ENCODE assay signal across 8 mouse cellular contexts in the genomic region with DNA sequence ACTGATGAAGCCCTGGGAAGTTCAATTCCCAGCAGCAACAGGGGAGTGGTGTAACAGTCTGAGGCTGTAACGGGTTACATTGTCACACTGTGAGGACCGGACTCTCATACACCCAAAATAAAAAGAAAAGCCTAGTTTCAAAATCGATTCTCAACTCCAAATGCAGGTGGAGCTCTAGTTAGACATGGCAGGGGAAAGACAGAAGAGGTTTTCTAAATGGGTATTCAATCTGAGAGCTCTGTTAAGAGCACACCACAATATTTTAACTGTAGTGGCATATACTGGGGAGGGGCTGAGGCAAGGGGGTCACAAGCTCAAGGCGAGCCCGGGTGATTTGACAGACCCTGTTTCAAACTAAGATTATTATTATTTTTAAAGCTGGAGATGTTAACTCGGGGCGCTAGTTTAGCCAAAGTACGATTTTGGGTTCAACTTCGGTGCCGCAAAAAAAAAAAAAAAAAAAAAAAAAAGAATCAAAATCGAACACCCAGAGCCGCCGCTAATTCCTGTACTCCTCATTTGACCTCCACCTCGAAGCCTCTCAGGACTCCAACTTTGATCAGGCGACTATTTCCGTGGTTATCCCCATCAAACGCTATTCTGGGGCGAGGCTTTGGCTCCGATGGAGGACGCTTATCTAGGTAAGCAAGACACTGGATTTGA. TPM values are rescaled to one million over a fixed set of nuclear protein-coding genes. Genes with fewer than 3 reads are reported as not detected.
DNase-seq lines count a peak whose midpoint lies in the region; ATAC-seq and TF ChIP-seq lines count a peak whose summit lies in the region.

No protein-coding gene starts in this region.

- H3K9ac ChIP-seq in heart, adult 2 months (ENCODE audit: low read depth, low read length), result peak overlapping the region; percentile 91
- peak overlapping the region; percentile 99 for H3K9ac ChIP-seq in forebrain, embryonic 14.5 days (ENCODE audit: low read length)

- no peaks in the 10 kb centered on the region for H3K27me3 ChIP-seq in heart, adult 2 months (ENCODE audit: control insufficient read depth, insufficient read depth, low read length)
- H3K27me3 ChIP-seq in E14TG2a.4 (ENCODE audit: insufficient read depth, low read length), result peaks cover 13% of the 10 kb centered on the region
- peaks cover 2% of the 10 kb centered on the region; the same call in 1 of the 2 replicates for H3K27me3 ChIP-seq in forebrain, embryonic 14.5 days (replicated peaks; ENCODE audit: control insufficient read depth, insufficient read depth, low read length)

- peaks cover 40% of the 10 kb centered on the region for H3K36me3 ChIP-seq in heart, adult 2 months (ENCODE audit: control insufficient read depth, insufficient read depth, low read length)
- H3K36me3 ChIP-seq in E14TG2a.4 (ENCODE audit: insufficient read depth, low read length) (peaks cover 56% of the 10 kb centered on the region), macrophage (ENCODE audit: inconsistent target) (peaks cover 36% of the 10 kb centered on the region)
- H3K36me3 ChIP-seq in forebrain, embryonic 14.5 days (ENCODE audit: control insufficient read depth, insufficient read depth, low read length), result peaks cover 44% of the 10 kb centered on the region

- H3K4me2 ChIP-seq in forebrain, embryonic 14.5 days (ENCODE audit: low read length), result peak overlapping the region; percentile 83

- H3K4me1 ChIP-seq in heart, adult 2 months (ENCODE audit: control insufficient read depth, insufficient read depth, low read length), result peaks cover 3% of the 10 kb centered on the region
- H3K4me1 ChIP-seq in E14TG2a.4 (replicated peaks; ENCODE audit: low read depth, low read length), result peaks cover 52% of the 10 kb centered on the region
- H3K4me1 ChIP-seq in forebrain, embryonic 14.5 days (ENCODE audit: control insufficient read depth, insufficient read depth, low read length), result peaks cover 11% of the 10 kb centered on the region

- no peak for DNase-seq in heart, adult 2 months
- DNase-seq in heart, adult 8-10 months (ENCODE audit: low spot score), result no peak
- DNase-seq in forebrain, embryonic 14.5 days (ENCODE audit: low spot score), result no peak
- DNase-seq in urinary bladder, adult 2 months (ENCODE audit: low spot score), result no peak
- DNase-seq in right cerebral cortex, adult 2 months (ENCODE audit: low spot score in 2 of 2), result no peak
- no peak for DNase-seq in cerebellum, postnatal 4 days (ENCODE audit: low spot score in 2 of 2)

- H3K27ac ChIP-seq in heart, adult 2 months, result peak overlapping the region; percentile 91
- peak overlapping the region; percentile 92; the same call in 1 of the 2 replicates for H3K27ac ChIP-seq in forebrain, embryonic 14.5 days (ENCODE audit: low read depth, low read length)
- H3K27ac ChIP-seq in macrophage, result 0 out of 2 replicates have a peak overlapping the region, but pooled peaks have one; percentile 10

- intact Hi-C loops in heart, adult 2 months (cut with DNase I), result loop anchor here (2.0 kb wide), 2 partner anchors 18 to 32 kb away; a partner anchor contains a TSS

- no peaks in the 10 kb centered on the region for H3K9me3 ChIP-seq in E14TG2a.4 (ENCODE audit: low read length)
- no peaks in the 10 kb centered on the region for H3K9me3 ChIP-seq in forebrain, embryonic 14.5 days (replicated peaks; ENCODE audit: control insufficient read depth, low read length)

- TF ChIP-seq EP300 in heart, adult 2 months (IDR thresholded peaks at IDR 0.05; ENCODE audit: insufficient read depth, low read depth, low read length), result no peak

- TF ChIP-seq POLR2A in heart, adult 2 months (IDR thresholded peaks at IDR 0.05; ENCODE audit: insufficient read depth, low read depth, low read length), result no peak

- no peak; the same call in 1 of the 2 replicates for ATAC-seq in forebrain, embryonic 14.5 days

- peak overlapping the region; percentile 88 for H3K4me3 ChIP-seq in heart, adult 2 months
- H3K4me3 ChIP-seq in E14TG2a.4 (replicated peaks; ENCODE audit: low read length) (peak overlapping the region; percentile 93), macrophage (ENCODE audit: inconsistent target) (peak overlapping the region; percentile 84)
- H3K4me3 ChIP-seq in forebrain, embryonic 14.5 days (ENCODE audit: low read depth, low read length), result peak overlapping the region; percentile 93

- no peak for TF ChIP-seq CTCF in heart, adult 2 months (IDR thresholded peaks at IDR 0.05)
- no peak for TF ChIP-seq CTCF in E14TG2a.4 (conservative IDR thresholded peaks at IDR 0.05; ENCODE audit: low read length)

- H3K79me2 ChIP-seq in heart, adult 2 months (replicated peaks; ENCODE audit: control insufficient read depth, insufficient read depth, low read length), result peaks cover 3% of the 10 kb centered on the region; the same call in 1 of the 2 replicates
- peaks cover 54% of the 10 kb centered on the region for H3K79me2 ChIP-seq in macrophage (ENCODE audit: inconsistent target)

- WGBS in heart, adult 2 months, result under 1% methylated on average over 20 of the region's 20 CpGs
- WGBS in forebrain, embryonic 14.5 days, result 1% methylated on average over 20 of the region's 20 CpGs
- WGBS in macrophage (ENCODE audit: missing documents), result 3% methylated on average over 20 of the region's 20 CpGs

RNA-seq across cellular contexts. Expression of a gene that starts 0.9 kb away (rescaled TPM):
- total RNA-seq in heart, adult 2 months (2021), result 10 to 100 TPM; 90.0 to 93.0 TPM
- polyA plus RNA-seq in heart, adult 2 months (2012; rRNA removed), result 30.4 and 51.4 TPM in 2 replicates
- total RNA-seq in heart, adult 8-10 months (2022), result 100 to 1,000 TPM in 1 of 4 experiments, 10 to 100 TPM in 3; 93.2 to 105 (median 94.2) TPM
- 137 and 141 TPM in 2 replicates for polyA plus RNA-seq in forebrain, embryonic 14.5 days (2014; fragmentation: Nextera tagmentation; extraction: Ambion mirVana)
- total RNA-seq in macrophage (2018; cell fraction: chromatin; rRNA removed), result 10 to 100 TPM; 48.8 to 85.5 (median 71.0) TPM
- 10 to 100 TPM; 54.6 to 73.0 (median 65.6) TPM for total RNA-seq in macrophage (2018; cell fraction: cytosol; rRNA removed)
- 100 to 1,000 TPM in 1 of 26 experiments, 10 to 100 TPM in 25; 73.6 to 102 (median 89.1) TPM for total RNA-seq in macrophage (2018; cell fraction: nucleus; rRNA removed)
- polyA plus RNA-seq in macrophage (2018), result 50.7 to 64.7 TPM (median 57.9 TPM) in 3 replicates
- polyA plus RNA-seq in urinary bladder, adult 2 months (2012; rRNA removed), result 98.1 and 103 TPM in 2 replicates

RNA-seq across cellular contexts. Expression of a gene that starts 5.8 kb away (rescaled TPM):
- total RNA-seq in heart, adult 2 months (2021), result 1,000 to 10,000 TPM in 1 of 2 experiments, 100 to 1,000 TPM in 1; 871 to 1,070 TPM
- 1,425 and 1,426 TPM in 2 replicates for polyA plus RNA-seq in heart, adult 2 months (2012; rRNA removed)
- total RNA-seq in heart, adult 8-10 months (2022), result 1,000 to 10,000 TPM; 1,071 to 1,219 (median 1,134) TPM
- polyA plus RNA-seq in forebrain, embryonic 14.5 days (2014; fragmentation: Nextera tagmentation; extraction: Ambion mirVana), result 12.5 and 13.1 TPM in 2 replicates
- 10 to 100 TPM in 5 of 26 experiments, 1 to 10 TPM in 21; 2.8 to 21.7 (median 7.5) TPM for total RNA-seq in macrophage (2018; cell fraction: chromatin; rRNA removed)
- 100 to 1,000 TPM in 25 of 26 experiments, 10 to 100 TPM in 1; 90.7 to 695 (median 289) TPM for total RNA-seq in macrophage (2018; cell fraction: cytosol; rRNA removed)
- total RNA-seq in macrophage (2018; cell fraction: nucleus; rRNA removed), result 100 to 1,000 TPM in 3 of 26 experiments, 10 to 100 TPM in 23; 19.7 to 144 (median 44.2) TPM
- polyA plus RNA-seq in macrophage (2018), result 229 to 857 TPM (median 718 TPM) in 3 replicates
- polyA plus RNA-seq in urinary bladder, adult 2 months (2012; rRNA removed), result 592 and 865 TPM in 2 replicates

RNA-seq across cellular contexts. Expression of a gene that starts 5.8 kb away (rescaled TPM):
- total RNA-seq in heart, adult 2 months (2021), result 10 to 100 TPM; 28.3 to 29.6 TPM
- polyA plus RNA-seq in heart, adult 2 months (2012; rRNA removed), result 56.7 and 78.0 TPM in 2 replicates
- total RNA-seq in heart, adult 8-10 months (2022), result 10 to 100 TPM; 25.0 to 34.8 (median 27.8) TPM
- 9.4 and 11.1 TPM in 2 replicates for polyA plus RNA-seq in forebrain, embryonic 14.5 days (2014; fragmentation: Nextera tagmentation; extraction: Ambion mirVana)
- 10 to 100 TPM in 8 of 26 experiments, 1 to 10 TPM in 17, not detected in 1; 2.1 to 16.7 (median 6.9) TPM for total RNA-seq in macrophage (2018; cell fraction: chromatin; rRNA removed)
- total RNA-seq in macrophage (2018; cell fraction: cytosol; rRNA removed), result 10 to 100 TPM; 37.2 to 80.5 (median 50.5) TPM
- total RNA-seq in macrophage (2018; cell fraction: nucleus; rRNA removed), result 10 to 100 TPM in 23 of 26 experiments, 1 to 10 TPM in 3; 7.9 to 29.7 (median 19.0) TPM
- polyA plus RNA-seq in macrophage (2018), result 61.0 to 85.4 TPM (median 63.2 TPM) in 3 replicates
- polyA plus RNA-seq in urinary bladder, adult 2 months (2012; rRNA removed), result 86.1 and 86.3 TPM in 2 replicates

RNA-seq across cellular contexts. Expression of a gene that starts 17.6 kb away (rescaled TPM):
- total RNA-seq in heart, adult 2 months (2021), result 10 to 100 TPM; 60.0 to 71.3 TPM
- 50.7 and 89.1 TPM in 2 replicates for polyA plus RNA-seq in heart, adult 2 months (2012; rRNA removed)
- total RNA-seq in heart, adult 8-10 months (2022), result 10 to 100 TPM; 69.7 to 77.6 (median 75.4) TPM
- polyA plus RNA-seq in forebrain, embryonic 14.5 days (2014; fragmentation: Nextera tagmentation; extraction: Ambion mirVana), result 76.7 and 77.3 TPM in 2 replicates
- 10 to 100 TPM; 14.8 to 85.3 (median 39.7) TPM for total RNA-seq in macrophage (2018; cell fraction: chromatin; rRNA removed)
- 10 to 100 TPM; 48.5 to 83.4 (median 61.9) TPM for total RNA-seq in macrophage (2018; cell fraction: cytosol; rRNA removed)
- 100 to 1,000 TPM in 1 of 26 experiments, 10 to 100 TPM in 25; 27.7 to 103 (median 43.0) TPM for total RNA-seq in macrophage (2018; cell fraction: nucleus; rRNA removed)
- 56.7 to 92.3 TPM (median 76.9 TPM) in 3 replicates for polyA plus RNA-seq in macrophage (2018)
- polyA plus RNA-seq in urinary bladder, adult 2 months (2012; rRNA removed), result 88.2 and 107 TPM in 2 replicates

RNA-seq across cellular contexts. Expression of a gene that starts 18.2 kb away (rescaled TPM):
- under 1 TPM; 0.23 to 0.50 TPM for total RNA-seq in heart, adult 2 months (2021)
- polyA plus RNA-seq in heart, adult 2 months (2012; rRNA removed), result 0.57 TPM in 1 of 2 replicates, not detected in the other
- under 1 TPM in 3 of 4 experiments, not detected in 1; 0.35 to 0.55 (median 0.37) TPM for total RNA-seq in heart, adult 8-10 months (2022)
- not detected in 2 replicates for polyA plus RNA-seq in forebrain, embryonic 14.5 days (2014; fragmentation: Nextera tagmentation; extraction: Ambion mirVana)
- total RNA-seq in macrophage (2018; cell fraction: chromatin; rRNA removed), result 1 to 10 TPM in 2 of 26 experiments, under 1 TPM in 2, not detected in 22; 0.46 to 1.2 (median 0.95) TPM
- not detected for total RNA-seq in macrophage (2018; cell fraction: cytosol; rRNA removed)
- total RNA-seq in macrophage (2018; cell fraction: nucleus; rRNA removed), result 1 to 10 TPM in 1 of 26 experiments, under 1 TPM in 3, not detected in 22; 0.35 to 1.0 (median 0.51) TPM
- polyA plus RNA-seq in macrophage (2018), result not detected in 3 replicates
- polyA plus RNA-seq in urinary bladder, adult 2 months (2012; rRNA removed), result 70.1 and 94.3 TPM in 2 replicates

Comparison
In these comparisons a context has a peak if more than half of its experiments do, and no peak if none do; other contexts are left out.
1. H3K27ac ChIP-seq: peak in every context shown above with its lines; median percentile 92 in forebrain, embryonic 14.5 days; 91 in heart, adult 2 months; 10 in macrophage.
2. RNA of a gene that starts 5.8 kb away (polyA plus RNA-seq): 1,425 to 1,426 TPM in heart, adult 2 months, 592 to 865 TPM in urinary bladder, adult 2 months and 229 to 857 TPM in macrophage; 12.5 to 13.1 TPM in forebrain, embryonic 14.5 days; every median in the first group is over 10 times any median in the second.
3. Peak in every context shown above with its lines, with median percentiles within 50 percentile points of each other: H3K4me3 ChIP-seq.